Mouse (Mus musculus) urinary bladder, adult 2 months (tissue): Measurements from ENCODE around the gene Plekhh2. TPM values are rescaled to one million over a fixed set of nuclear protein-coding genes. Genes with fewer than 3 reads are reported as not detected.
"Not testable (repeated sequence)": the region's sequence is repeated elsewhere in the genome, so short reads cannot be mapped to it uniquely, and the experiment has no call there.

ENCODE experiments used
- DNase-seq: peaks from one replicate; pipeline ENCODE4 v3.0.0; 2022; ENCODE audit warnings: low spot score
- polyA plus RNA-seq: library from polyadenylated mRNA; depleted of rRNA; stranded (reverse); fragments of >200 nt; gene quantifications from 2 replicates; pipeline ENCODE4 v1.2.3, GENCODE M21; 2012

Gene Plekhh2
- polyA plus RNA-seq, 1 experiment, result 8.7 TPM

- no peak for DNase-seq
Observed at GRCm38 (mm10) chr17:84512516-84513085, 906 bp downstream of the Plekhh2 start.

GRCm38 (mm10) chr17:84515901-84516300, 4.2 kb downstream of the Plekhh2 start:
- no peak for DNase-seq

- DNase-seq, result no peak
Observed at GRCm38 (mm10) chr17:84519346-84519745, 7.7 kb downstream of the Plekhh2 start.

DNA sequence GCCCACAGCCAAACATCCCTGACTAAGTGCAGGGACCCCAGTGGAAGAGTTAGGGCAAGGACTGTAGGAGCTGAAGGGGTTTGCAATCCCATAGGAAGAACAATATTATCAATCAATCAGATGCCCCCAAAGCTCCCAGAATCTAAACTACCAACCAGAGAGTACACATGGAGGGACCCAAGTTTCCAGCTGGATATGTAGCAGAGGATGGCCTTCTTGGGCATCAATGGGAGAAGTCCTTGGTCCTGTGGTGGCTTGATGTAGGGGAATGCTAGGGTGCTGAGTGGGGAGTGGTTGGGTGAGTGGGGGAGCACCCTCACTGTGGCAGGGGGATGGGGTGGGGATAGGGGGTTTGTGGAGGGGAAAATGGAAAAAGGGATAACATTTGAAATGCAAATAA, 8.4 kb downstream of the Plekhh2 start:
- no peak for DNase-seq

- no peak for DNase-seq
Observed at GRCm38 (mm10) chr17:84529356-84529755, 17.7 kb downstream of the Plekhh2 start.

DNA sequence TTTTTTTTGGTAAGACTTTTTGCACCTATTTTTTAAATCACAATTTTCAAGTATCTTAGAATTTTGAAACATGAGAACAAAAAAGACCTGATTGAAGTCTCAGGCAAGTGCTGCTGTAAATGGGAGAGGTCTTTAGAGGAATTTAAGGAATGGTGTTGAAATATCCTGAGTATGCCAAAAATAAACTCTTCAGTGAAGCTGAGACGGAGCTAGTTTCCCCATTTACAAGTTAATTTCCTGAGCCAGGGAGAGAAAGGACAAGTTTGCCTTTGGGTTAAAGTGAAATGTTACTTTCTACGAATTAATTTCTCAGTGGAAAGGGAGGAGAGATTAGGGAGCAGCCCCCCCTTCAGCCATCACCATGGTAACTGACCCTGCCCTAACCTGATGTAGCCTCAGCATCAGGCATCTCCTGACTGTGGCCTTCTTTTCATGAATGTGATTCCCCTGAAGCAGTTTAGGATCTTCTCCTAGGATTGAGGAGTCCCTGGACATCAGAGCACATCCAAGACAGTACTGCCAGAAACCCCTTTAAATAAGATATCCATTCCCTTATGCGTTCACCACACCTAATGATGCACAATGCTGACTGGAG, 18.6 kb downstream of the Plekhh2 start:
- DNase-seq, result no peak

DNA sequence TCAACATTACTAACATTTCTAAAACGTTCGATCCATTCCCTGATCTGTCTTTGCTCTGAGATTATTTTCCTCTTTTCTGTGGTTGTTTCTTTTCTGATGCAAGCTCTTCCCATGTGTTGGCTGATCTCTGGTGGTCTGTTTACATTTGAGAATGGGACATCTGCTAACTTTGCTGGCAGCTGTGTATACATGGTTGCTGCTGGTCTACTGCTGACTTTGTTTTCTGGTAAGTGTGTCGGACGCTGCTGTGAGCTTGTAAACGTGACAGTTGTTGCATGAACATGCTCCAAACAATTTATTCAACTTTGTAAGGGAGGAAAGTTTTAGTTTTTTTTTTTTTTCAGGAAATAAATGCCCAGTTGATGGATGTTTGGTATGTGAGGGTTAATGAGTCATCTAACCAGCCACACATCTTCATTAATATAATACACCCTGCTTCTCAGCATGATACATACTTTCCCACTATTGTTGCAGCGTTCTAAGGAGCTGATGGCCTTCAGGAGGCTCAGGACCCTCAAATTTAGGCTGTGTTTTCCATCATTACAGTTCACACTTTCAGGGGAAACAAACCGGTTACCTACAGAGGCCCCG, 21.3 kb downstream of the Plekhh2 start:
- no peak for DNase-seq

GRCm38 (mm10) chr17:84533841-84534240, 22.1 kb downstream of the Plekhh2 start:
- no peak for DNase-seq

- DNase-seq, result no peak
Observed at GRCm38 (mm10) chr17:84534632-84535031, 22.9 kb downstream of the Plekhh2 start.

- DNase-seq, result no peak
Observed at GRCm38 (mm10) chr17:84535226-84535625, 23.5 kb downstream of the Plekhh2 start.

GRCm38 (mm10) chr17:84537301-84537700, 25.6 kb downstream of the Plekhh2 start:
- no peak for DNase-seq

GRCm38 (mm10) chr17:84537966-84538365, 26.3 kb downstream of the Plekhh2 start:
- DNase-seq, result no peak

DNA sequence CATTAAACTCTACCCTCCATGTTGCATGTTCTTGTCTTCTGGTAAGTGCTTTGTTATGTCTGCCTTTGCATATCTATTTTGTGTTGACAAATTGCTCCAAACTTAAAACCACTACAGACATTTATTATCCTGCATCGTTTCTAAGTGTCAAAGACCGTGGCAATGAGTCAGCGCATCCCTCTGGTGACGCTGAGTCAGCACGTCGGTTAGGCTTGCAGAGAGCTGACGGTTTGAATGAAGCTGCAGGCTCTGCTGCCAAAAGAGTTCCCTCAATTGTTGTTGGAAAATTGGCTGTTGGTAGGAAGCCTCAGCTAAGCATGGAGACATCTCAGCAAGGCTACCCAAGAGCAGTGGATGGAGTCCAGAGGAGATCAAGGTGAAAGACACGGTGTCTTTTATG, 28.9 kb downstream of the Plekhh2 start:
- no peak for DNase-seq

GRCm38 (mm10) chr17:84550902-84551877, 39.5 kb downstream of the Plekhh2 start:
- no peak for DNase-seq

- DNase-seq, result no peak
Observed at GRCm38 (mm10) chr17:84552230-84552629, 40.5 kb downstream of the Plekhh2 start.

- DNase-seq, result not testable (repeated sequence)
Observed at GRCm38 (mm10) chr17:84564264-84564663, 52.6 kb downstream of the Plekhh2 start.

DNA sequence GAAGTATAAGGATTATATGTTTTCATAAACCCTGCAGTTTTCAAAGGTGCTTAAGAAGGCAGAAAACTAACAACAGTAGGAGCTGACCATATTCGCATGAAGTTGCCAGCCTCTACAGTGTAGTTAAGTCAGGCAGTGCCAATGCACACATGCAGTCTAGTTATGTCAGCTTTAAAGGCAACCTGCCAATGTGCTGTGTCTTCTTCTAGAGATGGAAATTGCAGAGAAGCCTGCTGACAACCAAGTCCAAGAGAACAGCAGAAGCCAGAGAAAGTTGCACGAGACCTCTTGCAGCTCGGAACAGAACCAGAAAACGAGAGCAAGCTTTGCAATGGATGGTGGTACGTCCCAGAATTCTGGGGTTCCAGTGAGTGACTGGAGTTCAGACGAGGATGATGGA, 54.1 kb downstream of the Plekhh2 start:
- DNase-seq, result no peak

- no peak for DNase-seq
Observed at GRCm38 (mm10) chr17:84566773-84567555, 55.3 kb downstream of the Plekhh2 start.

DNA sequence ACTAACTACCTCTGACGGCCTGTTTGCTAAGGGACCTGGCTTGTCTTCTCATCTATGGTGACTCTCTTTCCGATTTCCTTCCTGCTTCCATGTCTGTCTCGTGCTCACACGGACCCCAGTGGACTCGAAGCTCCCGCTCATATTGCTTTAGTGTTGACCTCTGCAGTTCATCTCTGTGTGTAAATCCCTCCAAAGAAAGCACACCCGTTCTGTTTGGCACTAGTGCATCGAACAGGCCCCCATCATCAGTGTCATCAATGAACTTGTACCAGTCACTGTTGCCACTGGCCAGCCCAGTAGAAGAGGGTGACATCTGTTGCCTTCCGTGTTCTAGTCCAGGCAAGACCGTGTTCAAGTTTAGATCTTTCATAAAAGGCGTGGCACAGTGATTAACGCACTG, 57.1 kb downstream of the Plekhh2 start:
- no peak for DNase-seq

GRCm38 (mm10) chr17:84569770-84570169, 58.1 kb downstream of the Plekhh2 start:
- no peak for DNase-seq

GRCm38 (mm10) chr17:84571629-84572028, 59.9 kb downstream of the Plekhh2 start:
- no peak for DNase-seq

DNA sequence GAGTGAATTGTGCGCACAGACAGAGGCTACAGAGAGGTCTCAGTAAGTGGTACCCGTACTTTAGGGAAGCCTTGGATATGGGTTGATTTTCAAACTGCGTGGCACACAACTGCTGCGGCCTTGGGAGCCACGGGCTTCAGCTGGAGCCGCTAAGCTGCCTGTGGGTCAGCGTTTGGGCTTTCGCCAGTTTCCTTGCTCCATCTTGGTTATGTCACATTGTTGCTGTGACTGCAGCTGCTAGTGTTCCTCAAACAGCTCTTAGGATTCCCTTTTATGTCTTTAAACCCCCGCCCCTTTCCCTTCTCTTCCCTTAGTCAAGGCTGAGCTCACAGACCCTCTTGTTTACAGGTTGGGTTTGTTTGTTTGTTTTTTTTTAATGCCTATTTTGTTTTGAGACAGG, 61.6 kb downstream of the Plekhh2 start:
- DNase-seq, result no peak
